Mouse (Mus musculus) layer of hippocampus, postnatal 25 days (tissue): Measurements from ENCODE around the gene Gsg1. TPM values are rescaled to one million over a fixed set of nuclear protein-coding genes. Genes with fewer than 3 reads are reported as not detected.

Source experiments
- DNase-seq, 2 experiments: peaks; one replicate each; pipeline ENCODE4 v3.0.0; 2022; ENCODE audit warnings: mixed read lengths in 2 of 2, low spot score in 1 of 2; ENCODE audit errors: extremely low spot score in 1 of 2
- total RNA-seq, 2 experiments: library from RNA; stranded (reverse); gene quantifications; 2 replicates each; pipeline ENCODE4 v1.2.3; 2021

Gene Gsg1
- total RNA-seq, 2 experiments from 2014 or later: not detected

GRCm38 (mm10) chr6:135262565-135262964 lies 8.4 kb upstream of the Gsg1 start:
- no peak for DNase-seq

- DNase-seq: no peak
These were observed 7.0 kb upstream of the Gsg1 start for GRCm38 (mm10) chr6:135261124-135261523.

GRCm38 (mm10) chr6:135260435-135260834 lies 6.3 kb upstream of the Gsg1 start:
- DNase-seq: no peak

- DNase-seq: peak; percentile 69 to 74
These were observed 1.4 kb downstream of the Gsg1 start for GRCm38 (mm10) chr6:135252728-135253077.

- no peak for DNase-seq
These were observed 2.1 kb downstream of the Gsg1 start for GRCm38 (mm10) chr6:135251849-135252727.

GRCm38 (mm10) chr6:135250926-135251699 lies 3.0 kb downstream of the Gsg1 start:
- DNase-seq: no peak

GRCm38 (mm10) chr6:135249846-135250531 lies 4.2 kb downstream of the Gsg1 start:
- DNase-seq: peak; percentile 68 to 77

- no peak for DNase-seq
These were observed 6.3 kb downstream of the Gsg1 start for GRCm38 (mm10) chr6:135247861-135248260.

GRCm38 (mm10) chr6:135245586-135245985 lies 8.6 kb downstream of the Gsg1 start:
- DNase-seq: no peak

- DNase-seq: no peak
These were observed 13.8 kb downstream of the Gsg1 start for GRCm38 (mm10) chr6:135240361-135240760.

- DNase-seq: no peak
These were observed 15.9 kb downstream of the Gsg1 start for GRCm38 (mm10) chr6:135238211-135238610.

GRCm38 (mm10) chr6:135237326-135237725 lies 16.8 kb downstream of the Gsg1 start:
- no peak for DNase-seq

- no peak for DNase-seq
These were observed 17.6 kb downstream of the Gsg1 start for GRCm38 (mm10) chr6:135236576-135236975.

- no peak for DNase-seq
These were observed 18.4 kb downstream of the Gsg1 start for GRCm38 (mm10) chr6:135235742-135236141.

- DNase-seq: no peak
These were observed 21.5 kb downstream of the Gsg1 start for GRCm38 (mm10) chr6:135232443-135233182.

GRCm38 (mm10) chr6:135230586-135230985 lies 23.6 kb downstream of the Gsg1 start:
- DNase-seq: no peak

GRCm38 (mm10) chr6:135228465-135228941 lies 25.6 kb downstream of the Gsg1 start:
- DNase-seq: no peak

GRCm38 (mm10) chr6:135223786-135224416 lies 30.2 kb downstream of the Gsg1 start:
- no peak for DNase-seq

- DNase-seq: no peak
These were observed 34.2 kb downstream of the Gsg1 start for GRCm38 (mm10) chr6:135219916-135220315.

GRCm38 (mm10) chr6:135218330-135218729 lies 35.8 kb downstream of the Gsg1 start:
- DNase-seq: no peak
